Comparison of ENCODE assay signal across 8 mouse cellular contexts in the genomic region with DNA sequence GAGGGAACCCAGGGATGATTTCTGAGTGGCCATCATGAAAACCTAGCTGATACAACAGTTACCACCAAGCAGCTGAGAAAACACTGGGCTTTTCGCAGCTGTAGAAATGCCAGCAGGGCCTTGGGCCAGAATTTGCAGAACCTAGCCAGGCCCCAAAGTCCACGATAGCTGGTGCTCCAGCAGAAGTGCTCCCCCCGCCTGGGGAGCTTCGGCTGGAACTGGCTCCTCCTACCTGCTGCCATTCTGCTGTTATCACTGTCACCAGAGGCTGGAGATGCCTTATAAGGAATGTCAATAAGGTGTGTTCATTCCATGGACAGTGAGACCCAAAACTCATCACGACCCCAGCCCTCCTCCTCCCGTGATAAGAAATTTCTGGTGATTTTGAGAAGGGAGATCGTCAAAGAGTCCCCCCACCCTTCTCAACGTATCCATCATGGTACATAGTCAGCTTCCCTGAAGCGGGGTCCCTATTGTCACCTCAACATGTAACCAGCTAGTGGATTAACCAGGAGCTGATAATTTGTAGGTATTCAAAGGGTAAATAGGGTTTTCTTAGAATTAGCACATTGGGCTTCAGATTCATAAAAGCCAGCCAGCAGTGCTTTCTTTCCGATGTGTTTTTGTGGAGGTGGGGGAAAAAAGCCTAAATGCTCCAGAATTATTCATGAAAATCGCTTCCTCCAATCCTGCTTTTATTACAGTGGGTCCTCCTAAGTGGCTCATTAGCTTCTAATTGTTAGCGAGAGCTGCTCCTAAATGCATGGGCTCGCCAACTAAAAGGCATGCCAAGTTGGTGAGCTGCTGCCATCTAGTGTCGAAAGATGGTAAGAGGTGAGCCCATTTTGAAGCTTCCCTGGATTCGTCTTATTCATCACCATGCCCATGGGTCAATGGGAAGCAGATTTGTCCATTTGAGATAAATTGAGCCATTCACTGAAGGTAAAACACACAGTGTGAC. TPM values are rescaled to one million over a fixed set of nuclear protein-coding genes. Genes with fewer than 3 reads are reported as not detected.
DNase-seq lines count a peak whose midpoint lies in the region; ATAC-seq and TF ChIP-seq lines count a peak whose summit lies in the region.

No protein-coding gene starts in this region.

- 23% methylated on average over 15 of the region's 15 CpGs for WGBS in forebrain, embryonic 13.5 days
- WGBS in liver, postnatal 0 days (ENCODE audit: insufficient replicate concordance), result 38% methylated on average over 15 of the region's 15 CpGs
- 18% methylated on average over 15 of the region's 15 CpGs for WGBS in neural tube, embryonic 15.5 days

- peak; percentile 96 for ATAC-seq in forebrain, embryonic 13.5 days
- 0 out of 2 replicates have a peak, but pooled peaks have one; percentile 17 for ATAC-seq in liver, postnatal 0 days
- peak; percentile 94 for ATAC-seq in neural tube, embryonic 15.5 days (ENCODE audit: low FRiP score)

- DNase-seq in ES-E14 (ENCODE audit: low read depth, low spot score), result peak; percentile 77
- DNase-seq in c-Kit-positive CD71-positive TER-119-positive erythroid progenitor cells, embryonic 14.5 days (ENCODE audit: low spot score), result peak; percentile 81
- DNase-seq in heart, postnatal 14 days, result peak; percentile 79 to 87
- DNase-seq in layer of hippocampus, adult 11-12 months (ENCODE audit: low spot score), result peak; percentile 83
- peak; percentile 82 for DNase-seq in liver, postnatal 0 days

- H3K4me2 ChIP-seq in forebrain, embryonic 13.5 days, result peak overlapping the region; percentile 27
- no peak overlapping the region for H3K4me2 ChIP-seq in liver, postnatal 0 days (ENCODE audit: low read depth, low read length)
- H3K4me2 ChIP-seq in neural tube, embryonic 15.5 days, result peak overlapping the region; percentile 45

- intact Hi-C loops in heart, postnatal 14 days (cut with DNase I), result loop anchor here (1.0 to 5.0 kb wide), 4 partner anchors 168 to 350 kb away; no protein-coding TSS in a partner anchor

- TF ChIP-seq POLR2A in testis, adult 2 months (IDR thresholded peaks at IDR 0.05; ENCODE audit: control insufficient read depth, low read depth, low read length), result no peak

- no peak for TF ChIP-seq EP300 in liver, postnatal 0 days (IDR thresholded peaks at IDR 0.05; ENCODE audit: low read depth)

- no peak overlapping the region for H3K27ac ChIP-seq in ES-E14 (ENCODE audit: insufficient read depth, low read depth, low read length, poor library complexity, severe bottlenecking)
- H3K27ac ChIP-seq in forebrain, embryonic 13.5 days, result peak overlapping the region; percentile 78
- no peak overlapping the region for H3K27ac ChIP-seq in liver, postnatal 0 days (ENCODE audit: low read depth)
- peak overlapping the region; percentile 82 for H3K27ac ChIP-seq in neural tube, embryonic 15.5 days (replicated peaks)
- H3K27ac ChIP-seq in testis, adult 2 months (ENCODE audit: control insufficient read depth, insufficient read depth, low read depth, low read length), result no peak overlapping the region

- TF ChIP-seq CTCF in liver, postnatal 0 days (IDR thresholded peaks at IDR 0.05; ENCODE audit: low read depth), result peak; percentile 97
- peak; percentile 57; the same call in 1 of the 2 replicates for TF ChIP-seq CTCF in testis, adult 2 months (IDR thresholded peaks at IDR 0.05; ENCODE audit: control insufficient read depth, insufficient read depth, insufficient replicate concordance, low read depth, low read length)

- no peaks in the 10 kb centered on the region for H3K4me1 ChIP-seq in ES-E14 (ENCODE audit: control insufficient read depth in 2 of 2, insufficient read depth in 2 of 2, low read length in 2 of 2, poor library complexity in 1 of 2)
- H3K4me1 ChIP-seq in forebrain, embryonic 13.5 days, result peaks cover 13% of the 10 kb centered on the region
- H3K4me1 ChIP-seq in liver, postnatal 0 days (ENCODE audit: insufficient read depth), result no peaks in the 10 kb centered on the region
- H3K4me1 ChIP-seq in neural tube, embryonic 15.5 days, result peaks cover 18% of the 10 kb centered on the region
- H3K4me1 ChIP-seq in testis, adult 2 months (ENCODE audit: control insufficient read depth, insufficient read depth, low read length), result no peaks in the 10 kb centered on the region

- no peaks in the 10 kb centered on the region for H3K9me3 ChIP-seq in ES-E14 (ENCODE audit: control insufficient read depth, insufficient read depth, low read depth, low read length)
- H3K9me3 ChIP-seq in forebrain, embryonic 13.5 days (replicated peaks), result no peaks in the 10 kb centered on the region
- no peaks in the 10 kb centered on the region for H3K9me3 ChIP-seq in liver, postnatal 0 days (ENCODE audit: low read length)
- no peaks in the 10 kb centered on the region for H3K9me3 ChIP-seq in neural tube, embryonic 15.5 days (replicated peaks)

- H3K4me3 ChIP-seq in ES-E14 (ENCODE audit: insufficient read depth in 1 of 2, low read depth in 1 of 2, low read length in 2 of 2, poor library complexity in 1 of 2, severe bottlenecking in 1 of 2), result no peak overlapping the region
- H3K4me3 ChIP-seq in forebrain, embryonic 13.5 days, result no peak overlapping the region
- H3K4me3 ChIP-seq in liver, postnatal 0 days (ENCODE audit: low read depth, low read length), result no peak overlapping the region
- 0 out of 2 replicates have a peak overlapping the region, but pooled peaks have one; percentile 6 for H3K4me3 ChIP-seq in neural tube, embryonic 15.5 days (replicated peaks)
- no peak overlapping the region for H3K4me3 ChIP-seq in testis, adult 2 months (ENCODE audit: control insufficient read depth, low read depth, low read length)

- H3K27me3 ChIP-seq in forebrain, embryonic 13.5 days, result no peaks in the 10 kb centered on the region
- H3K27me3 ChIP-seq in liver, postnatal 0 days (ENCODE audit: insufficient read depth, low read length), result no peaks in the 10 kb centered on the region
- no peaks in the 10 kb centered on the region for H3K27me3 ChIP-seq in neural tube, embryonic 15.5 days (replicated peaks)
- H3K27me3 ChIP-seq in testis, adult 2 months (ENCODE audit: control insufficient read depth, insufficient read depth, low read length), result no peaks in the 10 kb centered on the region

- in situ Hi-C loops in ES-E14 (cut with MboI; ENCODE audit: low sequenced_read_pairs in 2 of 2, unreplicated experiment in 2 of 2), result loop anchor here (10.0 to 25.0 kb wide), 2 partner anchors 192 to 200 kb away; no protein-coding TSS in a partner anchor

- H3K9ac ChIP-seq in ES-E14 (ENCODE audit: insufficient read depth, low read depth, low read length, poor library complexity, severe bottlenecking), result no peak overlapping the region
- no peak overlapping the region for H3K9ac ChIP-seq in forebrain, embryonic 13.5 days
- no peak overlapping the region for H3K9ac ChIP-seq in liver, postnatal 0 days (replicated peaks)
- H3K9ac ChIP-seq in neural tube, embryonic 15.5 days (replicated peaks), result no peak overlapping the region

- H3K36me3 ChIP-seq in ES-E14 (ENCODE audit: control insufficient read depth, insufficient read depth, low read length, poor library complexity, severe bottlenecking), result no peaks in the 10 kb centered on the region
- no peaks in the 10 kb centered on the region for H3K36me3 ChIP-seq in forebrain, embryonic 13.5 days (ENCODE audit: poor library complexity, severe bottlenecking)
- H3K36me3 ChIP-seq in liver, postnatal 0 days (replicated peaks; ENCODE audit: insufficient read depth, low read length), result no peaks in the 10 kb centered on the region; the same call in 1 of the 2 replicates
- peaks cover 11% of the 10 kb centered on the region; the same call in 1 of the 2 replicates for H3K36me3 ChIP-seq in neural tube, embryonic 15.5 days
- H3K36me3 ChIP-seq in testis, adult 2 months (ENCODE audit: control insufficient read depth, insufficient read depth, low read length), result no peaks in the 10 kb centered on the region

TF ChIP-seq in ES-E14, 5 proteins besides CTCF, POLR2A, EP300 and RAD21:
- peak; percentile 96 for TF ChIP-seq ZC3H11A (IDR thresholded peaks at IDR 0.05; ENCODE audit: borderline replicate concordance, low read depth, low read length)
- TF ChIP-seq ZNF384 (IDR thresholded peaks at IDR 0.05; ENCODE audit: low read depth, low read length), result no peak

RNA-seq across cellular contexts. Expression of a gene that starts 54.0 kb away (rescaled TPM):
- 0.26 TPM in 1 of 2 replicates, not detected in the other for total RNA-seq in ES-E14 (2012; rRNA removed)
- polyA plus RNA-seq in forebrain, embryonic 13.5 days (2015; fragmentation: Nextera tagmentation; extraction: Ambion mirVana), result not detected in 2 replicates
- total RNA-seq in heart, postnatal 14 days (2021), result not detected
- not detected in 2 replicates for polyA plus RNA-seq in liver, postnatal 0 days (2015; fragmentation: Nextera tagmentation; extraction: Ambion mirVana)
- not detected in 2 replicates for polyA plus RNA-seq in neural tube, embryonic 15.5 days (2015; fragmentation: Nextera tagmentation; extraction: Ambion mirVana)
- 71.8 and 82.7 TPM in 2 replicates for polyA plus RNA-seq in testis, adult 2 months (2012; rRNA removed)

Comparison
In these comparisons a context has a peak if more than half of its experiments do, and no peak if none do; other contexts are left out.
1. H3K27ac ChIP-seq: peak in forebrain, embryonic 13.5 days (single experiment) and neural tube, embryonic 15.5 days (single experiment); none in ES-E14 (single experiment), liver, postnatal 0 days (single experiment) and testis, adult 2 months (single experiment).
2. ATAC-seq: peak in every context shown above with its lines; median percentile 96 in forebrain, embryonic 13.5 days; 94 in neural tube, embryonic 15.5 days; 17 in liver, postnatal 0 days.
3. RNA of a gene that starts 54.0 kb away (polyA plus RNA-seq): 71.8 to 82.7 TPM in testis, adult 2 months; not detected in neural tube, embryonic 15.5 days, not detected in forebrain, embryonic 13.5 days and not detected in liver, postnatal 0 days; every median in the first group is over 10 times any median in the second.
4. Peak in every context shown above with its lines, with median percentiles within 50 percentile points of each other: DNase-seq.